Mouse (Mus musculus): ENCODE data around the gene Srebf1.

DNA sequence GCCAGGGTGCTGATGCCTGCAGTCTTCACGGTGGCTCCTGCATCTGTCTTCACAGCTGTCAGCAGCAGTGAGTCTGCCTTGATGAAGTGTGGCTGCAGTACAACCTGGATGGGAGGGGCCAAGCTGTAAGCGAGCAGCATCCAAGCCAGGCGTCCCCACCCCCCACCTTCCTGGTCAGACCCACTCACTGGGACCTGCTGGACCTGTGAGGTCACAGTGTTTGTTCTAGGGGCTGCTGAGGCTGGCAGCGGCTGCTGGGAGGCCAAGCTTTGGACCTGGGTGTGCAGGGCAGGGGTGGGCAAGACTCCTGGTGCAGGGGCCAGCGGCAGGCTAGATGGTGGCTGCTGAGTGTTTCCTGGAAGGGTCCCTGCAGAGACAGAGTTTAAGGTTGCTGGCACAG is 16.2 kb downstream of the Srebf1 start:
- no peak for TF ChIP-seq CTCF (IDR thresholded peaks at IDR 0.05; ENCODE audit: control insufficient read depth, insufficient read depth, low read length)
- no peak for TF ChIP-seq POLR2A (IDR thresholded peaks at IDR 0.05; ENCODE audit: borderline replicate concordance, control insufficient read depth, low read depth, low read length)

Measured in bone marrow, adult 2 months (tissue).